Mouse (Mus musculus) central nervous system, embryonic 18 days (tissue): ENCODE measurements around the gene Olfr1262. TPM values are rescaled to one million over a fixed set of nuclear protein-coding genes. Genes with fewer than 3 reads are reported as not detected.

ENCODE experiments used
- polyA plus RNA-seq: library from polyadenylated mRNA; depleted of rRNA; stranded (reverse); fragments of >200 nt; gene quantifications from 2 replicates; pipeline ENCODE4 v1.2.3, GENCODE M21; 2012; rRNA removed

Gene Olfr1262
- not detected in 2 replicates for polyA plus RNA-seq

DNA sequence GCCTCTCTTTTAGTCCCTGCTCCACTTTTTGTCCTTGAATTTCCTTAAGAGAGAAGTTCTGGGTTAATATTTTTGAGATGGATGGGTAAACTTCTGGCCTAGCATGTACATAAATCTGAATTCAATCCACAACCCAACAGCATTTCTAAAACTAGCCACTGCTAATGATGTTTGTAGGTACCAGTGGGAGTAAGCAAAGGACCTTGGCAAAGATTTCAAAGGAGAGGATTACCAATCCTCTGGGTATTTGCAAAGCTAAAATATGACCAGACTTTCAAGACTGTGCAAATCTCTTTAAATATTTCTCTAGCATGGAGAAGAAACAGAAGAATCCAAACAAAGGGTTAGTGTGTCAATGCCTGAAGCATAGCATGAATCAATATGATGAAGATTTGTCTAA, at the start of gene Olfr1262:
TSS of gene Olfr1262 (plus strand) at position 301 of the 400 bp plus-strand sequence.

GRCm38 (mm10) chr2:89974184-89974583, 25.8 kb upstream of the Olfr1262 start, which contains the start of gene Olfr1260:
Gene Olfr1260, plus strand, starts transcription at chr2:89974340.

DNA sequence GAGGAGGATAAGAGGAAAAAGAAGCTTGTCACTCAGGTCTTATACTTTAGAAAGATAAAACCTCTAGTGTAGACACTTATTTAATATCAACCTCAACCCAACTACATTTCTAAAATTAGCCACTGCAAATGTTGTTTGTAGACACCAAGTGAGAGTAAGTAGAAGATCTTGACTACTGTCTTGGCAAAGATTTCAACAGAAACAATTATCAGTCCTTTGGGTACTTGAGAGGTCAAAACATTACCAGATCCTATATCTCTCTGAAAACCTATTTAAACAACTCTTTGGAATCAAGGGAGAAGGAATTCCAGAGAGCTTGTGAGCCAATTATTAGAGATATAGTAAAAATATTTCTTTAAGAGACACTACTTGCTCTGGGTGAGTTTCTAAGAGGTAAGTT, 9.0 kb upstream of the Olfr1262 start, which contains the start of gene Olfr1261:
TSS of gene Olfr1261 (plus strand) at position 301 of the 400 bp plus-strand sequence.

DNA sequence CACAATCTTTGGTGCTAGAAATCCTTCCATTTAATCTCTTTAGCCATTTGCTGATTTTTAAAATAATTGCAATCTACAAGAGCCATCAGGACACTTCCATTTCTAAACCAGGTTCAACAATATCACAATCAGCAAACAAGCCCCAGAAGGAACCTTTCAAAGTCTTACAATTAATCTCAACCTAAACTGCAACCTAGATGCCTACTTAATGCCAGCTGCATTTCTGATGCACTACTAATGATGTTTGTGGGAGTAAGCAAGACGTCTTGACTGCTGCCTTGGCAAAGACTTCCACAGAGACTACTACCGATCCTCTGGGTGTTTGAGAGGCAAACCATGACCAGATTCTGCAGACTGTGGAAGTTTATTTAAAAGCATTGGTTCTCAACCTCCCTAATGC, 11.9 kb downstream of the Olfr1262 start, which contains the start of gene Olfr1263:
TSS of gene Olfr1263 (plus strand) at position 301 of the 400 bp plus-strand sequence.

GRCm38 (mm10) chr2:90025477-90025876, 25.5 kb downstream of the Olfr1262 start, which contains the start of gene Olfr1264:
Gene Olfr1264, minus strand, starts transcription at chr2:90025577.

GRCm38 (mm10) chr2:90035037-90035436, 35.1 kb downstream of the Olfr1262 start, which contains the start of gene Olfr1265:
Gene Olfr1265, plus strand, starts transcription at chr2:90035337.

Other genes starting within 250 kb of the Olfr1262 start
- not detected in 2 replicates for gene Olfr1253, start 243.1 kb upstream of the Olfr1262 start, polyA plus RNA-seq
- not detected in 2 replicates for gene Olfr1254, start 206.5 kb upstream of the Olfr1262 start, polyA plus RNA-seq
- gene Olfr1255, start 188.1 kb upstream of the Olfr1262 start, polyA plus RNA-seq: not detected in 2 replicates
- gene Olfr1256, start 158.6 kb upstream of the Olfr1262 start, polyA plus RNA-seq: not detected in 2 replicates
- 0.14 TPM in 1 of 2 replicates, not detected in the other for gene Olfr48, start 151.9 kb upstream of the Olfr1262 start, polyA plus RNA-seq
- not detected in 2 replicates for gene Olfr1257, start 121.7 kb upstream of the Olfr1262 start, polyA plus RNA-seq
- not detected in 2 replicates for gene Olfr1258, start 72.8 kb upstream of the Olfr1262 start, polyA plus RNA-seq
- gene Olfr1259, start 51.5 kb upstream of the Olfr1262 start, polyA plus RNA-seq: 0.01 and 0.09 TPM in 2 replicates
- not detected in 2 replicates for gene Olfr1260, start 25.8 kb upstream of the Olfr1262 start, polyA plus RNA-seq
- gene Olfr1261, start 8.9 kb upstream of the Olfr1262 start, polyA plus RNA-seq: not detected in 2 replicates
- gene Olfr1263, start 12.0 kb downstream of the Olfr1262 start, polyA plus RNA-seq: not detected in 2 replicates
- gene Olfr1264, start 25.4 kb downstream of the Olfr1262 start, polyA plus RNA-seq: not detected in 2 replicates
- not detected in 2 replicates for gene Olfr1265, start 35.2 kb downstream of the Olfr1262 start, polyA plus RNA-seq
- not detected in 2 replicates for gene Olfr140, start 63.4 kb downstream of the Olfr1262 start, polyA plus RNA-seq
- gene Olfr1269, start 121.3 kb downstream of the Olfr1262 start, polyA plus RNA-seq: not detected in 2 replicates
- gene Olfr32, start 142.2 kb downstream of the Olfr1262 start, polyA plus RNA-seq: 0.04 and 0.10 TPM in 2 replicates
- gene Olfr1270, start 152.9 kb downstream of the Olfr1262 start, polyA plus RNA-seq: 0.10 TPM in 1 of 2 replicates, not detected in the other
- not detected in 2 replicates for gene Olfr1506, start 224.3 kb downstream of the Olfr1262 start, polyA plus RNA-seq